Mouse (Mus musculus) liver, postnatal 0 days (tissue): ENCODE measurements around the gene Dtx3.

Experiments
- CTCF ChIP-seq: sonication (generic); IDR thresholded peaks from 2 replicates; pipeline ENCODE4 v1.5.1; 2016; ENCODE audit warnings: antibody characterized with exemption, low read depth
- EP300 ChIP-seq: IDR thresholded peaks from 2 replicates; pipeline ENCODE4 v1.6.1; 2016; ENCODE audit warnings: antibody characterized with exemption, low read depth, mild to moderate bottlenecking

GRCm38 (mm10) chr10:127195328-127196129 lies at the start of gene Dtx3:
- TF ChIP-seq EP300 (no peak), CTCF (no peak)
